Mouse (Mus musculus) heart, postnatal 0 days (tissue): ENCODE results near the gene Rps28.

Source experiments
- CTCF ChIP-seq: IDR thresholded peaks from 2 replicates; pipeline ENCODE4 v1.5.1; 2016; ENCODE audit warnings: antibody characterized with exemption, control low read depth, low read depth
- EP300 ChIP-seq: IDR thresholded peaks from 2 replicates; pipeline ENCODE4 v1.6.1; 2016; ENCODE audit warnings: antibody characterized with exemption, low read depth

DNA sequence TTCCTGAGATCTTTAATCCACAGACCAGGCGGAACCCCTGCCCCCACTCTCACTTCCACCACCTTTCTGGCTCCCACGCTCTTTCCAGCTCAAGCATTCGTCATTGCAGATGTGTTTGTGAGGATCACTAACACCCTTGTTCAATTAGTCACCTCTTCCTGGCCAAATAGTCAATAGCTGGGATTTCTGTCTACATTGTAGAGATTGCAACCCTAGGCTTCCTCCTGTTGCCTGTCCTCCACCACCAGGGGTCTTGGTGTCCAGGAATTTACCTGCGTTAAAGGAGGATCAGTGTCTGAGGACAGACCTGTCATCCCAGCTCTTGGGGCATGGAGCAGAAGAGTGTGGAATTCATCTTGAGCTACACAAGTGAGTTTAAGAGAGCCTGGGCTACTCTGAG is 42.3 kb downstream of the Rps28 start:
- peak; percentile 21; the same call in 1 of the 2 replicates for TF ChIP-seq CTCF
- TF ChIP-seq EP300: no peak
